In genomic region chr4:156082621-156083234, GRCm38 (mm10) we compare ENCODE assay signal across 14 mouse cellular contexts. TPM values are rescaled to one million over a fixed set of nuclear protein-coding genes. Genes with fewer than 3 reads are reported as not detected.
DNase-seq lines count a peak whose midpoint lies in the region; ATAC-seq and TF ChIP-seq lines count a peak whose summit lies in the region.
"Had no signal": no experiment of that assay in that cellular context is flagged by ENCODE, and none has a peak within 500 bp of the region (broad histone marks: within the 10 kb centered on the region; RNA-seq: fewer than 3 reads in every experiment).

No protein-coding gene starts in this region.

- no peak for DNase-seq in lung, postnatal 14 days
- DNase-seq in embryonic facial prominence, embryonic 14.5 days (ENCODE audit: low spot score), result no peak
- no peak for DNase-seq in cerebellum, adult 2 months
- no peak for DNase-seq in frontal cortex, adult 2 months (ENCODE audit: extremely low spot score in 1 of 2, low spot score in 1 of 2)
- DNase-seq: cerebellum, adult 11-12 months; gastrocnemius, postnatal 36 days; liver, embryonic 13.5 days; right cerebral cortex, adult 18-20 months had no signal

- TF ChIP-seq POLR2A in cerebellum, adult 2 months (IDR thresholded peaks at IDR 0.05; ENCODE audit: borderline replicate concordance, insufficient read depth, low read length), result no peak

- H3K9ac ChIP-seq in lung, embryonic 16.5 days (ENCODE audit: low read length), result no peak overlapping the region
- H3K9ac ChIP-seq in embryonic facial prominence, embryonic 14.5 days (ENCODE audit: low read depth, low read length), result no peak overlapping the region
- H3K9ac ChIP-seq in kidney, embryonic 16.5 days (replicated peaks; ENCODE audit: low read length), result peak overlapping the region; percentile 9
- H3K9ac ChIP-seq in stomach, embryonic 16.5 days (ENCODE audit: low read length), result 0 out of 2 replicates have a peak overlapping the region, but pooled peaks have one; percentile 32
- no peak overlapping the region for H3K9ac ChIP-seq in hindbrain, embryonic 12.5 days
- H3K9ac ChIP-seq: liver, embryonic 13.5 days; neural tube, embryonic 12.5 days had no signal

- no peak for TF ChIP-seq CTCF in cerebellum, adult 2 months (IDR thresholded peaks at IDR 0.05; ENCODE audit: borderline replicate concordance, insufficient read depth, low read depth, low read length)

- H3K27me3 ChIP-seq in lung, embryonic 16.5 days (ENCODE audit: control insufficient read depth, insufficient read depth, low read depth, low read length), result peaks cover 4% of the 10 kb centered on the region; the same call in 1 of the 2 replicates
- peaks cover 7% of the 10 kb centered on the region; the same call in 1 of the 2 replicates for H3K27me3 ChIP-seq in embryonic facial prominence, embryonic 14.5 days (replicated peaks; ENCODE audit: control insufficient read depth, insufficient read depth, low read length)
- H3K27me3 ChIP-seq in kidney, embryonic 16.5 days (ENCODE audit: insufficient read depth, low read length), result no peaks in the 10 kb centered on the region
- no peaks in the 10 kb centered on the region for H3K27me3 ChIP-seq in stomach, embryonic 16.5 days (ENCODE audit: control insufficient read depth, insufficient read depth, low read length)
- no peaks in the 10 kb centered on the region for H3K27me3 ChIP-seq in cerebellum, adult 2 months (ENCODE audit: control insufficient read depth, insufficient read depth, low read length)
- H3K27me3 ChIP-seq in hindbrain, embryonic 12.5 days, result peaks cover 11% of the 10 kb centered on the region

- no peaks in the 10 kb centered on the region for H3K36me3 ChIP-seq in lung, embryonic 16.5 days (ENCODE audit: control insufficient read depth, insufficient read depth, low read length)
- H3K36me3 ChIP-seq in embryonic facial prominence, embryonic 14.5 days (ENCODE audit: control insufficient read depth, insufficient read depth, low read length), result no peaks in the 10 kb centered on the region
- no peaks in the 10 kb centered on the region for H3K36me3 ChIP-seq in kidney, embryonic 16.5 days (ENCODE audit: insufficient read depth, low read length)
- H3K36me3 ChIP-seq in stomach, embryonic 16.5 days (ENCODE audit: control insufficient read depth, insufficient read depth, low read length), result no peaks in the 10 kb centered on the region
- H3K36me3 ChIP-seq in hindbrain, embryonic 12.5 days, result no peaks in the 10 kb centered on the region
- H3K36me3 ChIP-seq: liver, embryonic 13.5 days; neural tube, embryonic 12.5 days had no signal

- H3K9me3 ChIP-seq in lung, embryonic 16.5 days (ENCODE audit: control insufficient read depth, low read length), result no peaks in the 10 kb centered on the region
- H3K9me3 ChIP-seq in embryonic facial prominence, embryonic 14.5 days (ENCODE audit: control insufficient read depth, low read length), result no peaks in the 10 kb centered on the region
- no peaks in the 10 kb centered on the region for H3K9me3 ChIP-seq in kidney, embryonic 16.5 days (ENCODE audit: low read length)
- H3K9me3 ChIP-seq in stomach, embryonic 16.5 days (replicated peaks; ENCODE audit: control insufficient read depth, low read length), result no peaks in the 10 kb centered on the region
- H3K9me3 ChIP-seq in hindbrain, embryonic 12.5 days (replicated peaks), result no peaks in the 10 kb centered on the region
- H3K9me3 ChIP-seq: liver, embryonic 13.5 days; neural tube, embryonic 12.5 days had no signal

- H3K4me1 ChIP-seq in lung, embryonic 16.5 days (replicated peaks; ENCODE audit: control insufficient read depth, insufficient read depth, low read length), result peaks cover 8% of the 10 kb centered on the region
- H3K4me1 ChIP-seq in embryonic facial prominence, embryonic 14.5 days (ENCODE audit: control insufficient read depth, insufficient read depth, low read length), result peaks cover 5% of the 10 kb centered on the region; the same call in 1 of the 2 replicates
- peaks cover 39% of the 10 kb centered on the region for H3K4me1 ChIP-seq in kidney, embryonic 16.5 days (ENCODE audit: insufficient read depth, low read length)
- peaks cover 10% of the 10 kb centered on the region for H3K4me1 ChIP-seq in stomach, embryonic 16.5 days (ENCODE audit: control insufficient read depth, insufficient read depth, low read length)
- no peaks in the 10 kb centered on the region for H3K4me1 ChIP-seq in cerebellum, adult 2 months (ENCODE audit: control insufficient read depth, insufficient read depth, low read length)
- H3K4me1 ChIP-seq in hindbrain, embryonic 12.5 days, result peaks cover 5% of the 10 kb centered on the region

- H3K4me3 ChIP-seq in lung, embryonic 16.5 days (ENCODE audit: low read length), result no peak overlapping the region
- no peak overlapping the region for H3K4me3 ChIP-seq in embryonic facial prominence, embryonic 14.5 days (ENCODE audit: low read depth, low read length)
- H3K4me3 ChIP-seq in kidney, embryonic 16.5 days (ENCODE audit: low read length), result peak overlapping the region; percentile 31
- no peak overlapping the region for H3K4me3 ChIP-seq in stomach, embryonic 16.5 days (replicated peaks; ENCODE audit: low read length)
- no peak overlapping the region for H3K4me3 ChIP-seq in cerebellum, adult 2 months (replicated peaks; ENCODE audit: insufficient read depth, low read depth, low read length)
- no peak overlapping the region for H3K4me3 ChIP-seq in hindbrain, embryonic 12.5 days
- H3K4me3 ChIP-seq: liver, embryonic 13.5 days; neural tube, embryonic 12.5 days had no signal

- H3K27ac ChIP-seq in lung, embryonic 16.5 days (ENCODE audit: low read length), result peak overlapping the region; percentile 36; the same call in 1 of the 2 replicates
- peak overlapping the region; percentile 67; the same call in 1 of the 2 replicates for H3K27ac ChIP-seq in embryonic facial prominence, embryonic 14.5 days (replicated peaks; ENCODE audit: low read depth, low read length)
- H3K27ac ChIP-seq in kidney, embryonic 16.5 days (ENCODE audit: low read length), result peak overlapping the region; percentile 93
- H3K27ac ChIP-seq in stomach, embryonic 16.5 days (ENCODE audit: low read length), result peak overlapping the region; percentile 71
- H3K27ac ChIP-seq in cerebellum, adult 2 months (ENCODE audit: insufficient read depth, low read length), result no peak overlapping the region
- no peak overlapping the region for H3K27ac ChIP-seq in hindbrain, embryonic 12.5 days
- H3K27ac ChIP-seq: neural tube, embryonic 12.5 days had no signal

- 0 out of 2 replicates have a peak overlapping the region, but pooled peaks have one; percentile 5 for H3K4me2 ChIP-seq in lung, embryonic 16.5 days (ENCODE audit: low read depth, low read length)
- no peak overlapping the region for H3K4me2 ChIP-seq in embryonic facial prominence, embryonic 14.5 days (ENCODE audit: low read depth, low read length)
- peak overlapping the region; percentile 46 for H3K4me2 ChIP-seq in kidney, embryonic 16.5 days (replicated peaks; ENCODE audit: low read depth, low read length)
- peak overlapping the region; percentile 4; the same call in 1 of the 2 replicates for H3K4me2 ChIP-seq in stomach, embryonic 16.5 days (ENCODE audit: low read depth, low read length)
- H3K4me2 ChIP-seq in hindbrain, embryonic 12.5 days (replicated peaks), result no peak overlapping the region
- H3K4me2 ChIP-seq: neural tube, embryonic 12.5 days had no signal

- 36% methylated on average over 4 of the region's 4 CpGs for WGBS in lung, embryonic 16.5 days
- 48% methylated on average over 4 of the region's 4 CpGs for WGBS in embryonic facial prominence, embryonic 14.5 days
- WGBS in kidney, embryonic 16.5 days, result 22% methylated on average over 4 of the region's 4 CpGs
- WGBS in stomach, embryonic 16.5 days, result 43% methylated on average over 4 of the region's 4 CpGs
- WGBS in cerebellum, adult 2 months, result 76% methylated on average over 4 of the region's 4 CpGs
- 69% methylated on average over 4 of the region's 4 CpGs for WGBS in hindbrain, embryonic 12.5 days

- no peak for ATAC-seq in lung, embryonic 16.5 days (ENCODE audit: low read depth)
- no peak; the same call in 1 of the 2 replicates for ATAC-seq in embryonic facial prominence, embryonic 14.5 days (ENCODE audit: low read depth)
- peak; percentile 36 for ATAC-seq in kidney, embryonic 16.5 days (ENCODE audit: low FRiP score, low TSS enrichment)
- ATAC-seq in stomach, embryonic 16.5 days (ENCODE audit: insufficient read depth, low FRiP score), result no peak
- ATAC-seq in hindbrain, embryonic 12.5 days (ENCODE audit: low FRiP score), result no peak
- ATAC-seq: forebrain, embryonic 14.5 days had no signal

RNA-seq across cellular contexts. Expression of gene Ttll10, which starts 23.5 kb away (rescaled TPM):
- 2.8 and 4.0 TPM in 2 replicates for polyA plus RNA-seq in lung, embryonic 16.5 days (2015; fragmentation: Nextera tagmentation; extraction: Ambion mirVana)
- 1.2 and 2.8 TPM in 2 replicates for polyA plus RNA-seq in embryonic facial prominence, embryonic 14.5 days (2014; fragmentation: Nextera tagmentation; extraction: Ambion mirVana)
- polyA plus RNA-seq in kidney, embryonic 16.5 days (2015; fragmentation: Nextera tagmentation; extraction: Ambion mirVana), result 7.4 and 10.1 TPM in 2 replicates
- 4.6 and 5.0 TPM in 2 replicates for polyA plus RNA-seq in stomach, embryonic 16.5 days (2015; fragmentation: Nextera tagmentation; extraction: Ambion mirVana)
- polyA plus RNA-seq in cerebellum, adult 2 months (2012; rRNA removed), result 0.11 and 0.32 TPM in 2 replicates
- 0.14 and 0.32 TPM in 2 replicates for polyA plus RNA-seq in hindbrain, embryonic 12.5 days (2016; fragmentation: Nextera tagmentation; extraction: Ambion mirVana)
- polyA plus RNA-seq in frontal cortex, adult 2 months (2012; rRNA removed), result 0.04 and 0.06 TPM in 2 replicates
- polyA plus RNA-seq: forebrain, embryonic 14.5 days had no signal

RNA-seq across cellular contexts. Expression of gene 9430015G10Rik, which starts 27.1 kb away (rescaled TPM):
- polyA plus RNA-seq in lung, embryonic 16.5 days (2015; fragmentation: Nextera tagmentation; extraction: Ambion mirVana), result 37.9 and 42.0 TPM in 2 replicates
- polyA plus RNA-seq in embryonic facial prominence, embryonic 14.5 days (2014; fragmentation: Nextera tagmentation; extraction: Ambion mirVana), result 26.6 and 30.9 TPM in 2 replicates
- 48.3 and 48.7 TPM in 2 replicates for polyA plus RNA-seq in kidney, embryonic 16.5 days (2015; fragmentation: Nextera tagmentation; extraction: Ambion mirVana)
- polyA plus RNA-seq in stomach, embryonic 16.5 days (2015; fragmentation: Nextera tagmentation; extraction: Ambion mirVana), result 26.8 and 32.3 TPM in 2 replicates
- polyA plus RNA-seq in cerebellum, adult 2 months (2012; rRNA removed), result 32.6 and 34.3 TPM in 2 replicates
- polyA plus RNA-seq in hindbrain, embryonic 12.5 days (2016; fragmentation: Nextera tagmentation; extraction: Ambion mirVana), result 49.6 and 50.8 TPM in 2 replicates
- polyA plus RNA-seq in frontal cortex, adult 2 months (2012; rRNA removed), result 34.8 and 38.7 TPM in 2 replicates

RNA-seq across cellular contexts. Expression of gene Rnf223, which starts 47.6 kb away (rescaled TPM):
- 0.24 and 0.33 TPM in 2 replicates for polyA plus RNA-seq in lung, embryonic 16.5 days (2015; fragmentation: Nextera tagmentation; extraction: Ambion mirVana)
- polyA plus RNA-seq in embryonic facial prominence, embryonic 14.5 days (2014; fragmentation: Nextera tagmentation; extraction: Ambion mirVana), result 0.31 and 0.45 TPM in 2 replicates
- polyA plus RNA-seq in kidney, embryonic 16.5 days (2015; fragmentation: Nextera tagmentation; extraction: Ambion mirVana), result 0.19 and 0.32 TPM in 2 replicates
- polyA plus RNA-seq in stomach, embryonic 16.5 days (2015; fragmentation: Nextera tagmentation; extraction: Ambion mirVana), result 1.1 and 1.9 TPM in 2 replicates
- polyA plus RNA-seq in cerebellum, adult 2 months (2012; rRNA removed), result 2.0 and 2.1 TPM in 2 replicates
- 0.56 and 0.76 TPM in 2 replicates for polyA plus RNA-seq in hindbrain, embryonic 12.5 days (2016; fragmentation: Nextera tagmentation; extraction: Ambion mirVana)
- 1.5 and 2.5 TPM in 2 replicates for polyA plus RNA-seq in frontal cortex, adult 2 months (2012; rRNA removed)

RNA-seq across cellular contexts. Expression of gene Tnfrsf18, which starts 56.8 kb away (rescaled TPM):
- 1.5 and 2.3 TPM in 2 replicates for polyA plus RNA-seq in lung, embryonic 16.5 days (2015; fragmentation: Nextera tagmentation; extraction: Ambion mirVana)
- polyA plus RNA-seq in embryonic facial prominence, embryonic 14.5 days (2014; fragmentation: Nextera tagmentation; extraction: Ambion mirVana), result 2.7 and 3.1 TPM in 2 replicates
- polyA plus RNA-seq in kidney, embryonic 16.5 days (2015; fragmentation: Nextera tagmentation; extraction: Ambion mirVana), result 1.3 and 2.5 TPM in 2 replicates
- 2.4 and 3.1 TPM in 2 replicates for polyA plus RNA-seq in stomach, embryonic 16.5 days (2015; fragmentation: Nextera tagmentation; extraction: Ambion mirVana)
- 0.10 and 0.11 TPM in 2 replicates for polyA plus RNA-seq in cerebellum, adult 2 months (2012; rRNA removed)
- polyA plus RNA-seq in hindbrain, embryonic 12.5 days (2016; fragmentation: Nextera tagmentation; extraction: Ambion mirVana), result 1.8 and 2.6 TPM in 2 replicates
- 0.22 and 0.27 TPM in 2 replicates for polyA plus RNA-seq in frontal cortex, adult 2 months (2012; rRNA removed)

Comparison
In these comparisons a context has a peak if more than half of its experiments do, and no peak if none do; other contexts are left out.
1. H3K27ac ChIP-seq: peak in lung, embryonic 16.5 days (single experiment), embryonic facial prominence, embryonic 14.5 days (single experiment), kidney, embryonic 16.5 days (single experiment) and stomach, embryonic 16.5 days (single experiment); none in cerebellum, adult 2 months (single experiment) and hindbrain, embryonic 12.5 days (single experiment).
2. H3K4me2 ChIP-seq: peak in lung, embryonic 16.5 days (single experiment), kidney, embryonic 16.5 days (single experiment) and stomach, embryonic 16.5 days (single experiment); none in embryonic facial prominence, embryonic 14.5 days (single experiment) and hindbrain, embryonic 12.5 days (single experiment).
3. H3K9ac ChIP-seq: peak in kidney, embryonic 16.5 days (single experiment) and stomach, embryonic 16.5 days (single experiment); none in lung, embryonic 16.5 days (single experiment), embryonic facial prominence, embryonic 14.5 days (single experiment) and hindbrain, embryonic 12.5 days (single experiment).